Comparison of ENCODE assay signal across 8 mouse cellular contexts in genomic region chr2:170318713-170319532, GRCm38 (mm10).
DNase-seq lines count a peak whose midpoint lies in the region; ATAC-seq and TF ChIP-seq lines count a peak whose summit lies in the region.

No protein-coding gene starts in this region.

- H3K4me2 ChIP-seq in forebrain, embryonic 12.5 days = peak overlapping the region; percentile 72
- H3K4me2 ChIP-seq in heart, postnatal 0 days (ENCODE audit: low read depth, low read length) = peak overlapping the region; percentile 78
- H3K4me2 ChIP-seq in liver, embryonic 15.5 days = peak overlapping the region; percentile 73
- H3K4me2 ChIP-seq in neural tube, embryonic 12.5 days (replicated peaks) = peak overlapping the region; percentile 70

- no peak for TF ChIP-seq POLR2A in brain, embryonic 14.5 days (IDR thresholded peaks at IDR 0.05; ENCODE audit: borderline replicate concordance, extremely low read depth, insufficient read depth, insufficient read length, poor library complexity, severe bottlenecking)
- TF ChIP-seq POLR2A in testis, adult 2 months (IDR thresholded peaks at IDR 0.05; ENCODE audit: control insufficient read depth, low read depth, low read length) = no peak

- no peaks in the 10 kb centered on the region for H3K36me3 ChIP-seq in forebrain, embryonic 12.5 days (replicated peaks)
- H3K36me3 ChIP-seq in heart, postnatal 0 days (replicated peaks; ENCODE audit: control insufficient read depth, insufficient read depth, low read length) = no peaks in the 10 kb centered on the region
- H3K36me3 ChIP-seq in liver, embryonic 15.5 days (replicated peaks) = no peaks in the 10 kb centered on the region
- no peaks in the 10 kb centered on the region for H3K36me3 ChIP-seq in neural tube, embryonic 12.5 days
- H3K36me3 ChIP-seq in testis, adult 2 months (ENCODE audit: control insufficient read depth, insufficient read depth, low read length) = no peaks in the 10 kb centered on the region

- TF ChIP-seq EP300 in heart, postnatal 0 days (IDR thresholded peaks at IDR 0.05; ENCODE audit: low read depth) = no peak

- H3K9me3 ChIP-seq in forebrain, embryonic 12.5 days = no peaks in the 10 kb centered on the region
- H3K9me3 ChIP-seq in heart, postnatal 0 days (replicated peaks; ENCODE audit: control insufficient read depth, low read length) = no peaks in the 10 kb centered on the region
- H3K9me3 ChIP-seq in liver, embryonic 15.5 days (replicated peaks) = no peaks in the 10 kb centered on the region
- H3K9me3 ChIP-seq in neural tube, embryonic 12.5 days = no peaks in the 10 kb centered on the region

- H3K4me1 ChIP-seq in forebrain, embryonic 12.5 days = peaks cover 23% of the 10 kb centered on the region
- peaks cover 13% of the 10 kb centered on the region; the same call in 1 of the 2 replicates for H3K4me1 ChIP-seq in heart, postnatal 0 days (ENCODE audit: control insufficient read depth, insufficient read depth)
- H3K4me1 ChIP-seq in liver, embryonic 15.5 days (replicated peaks) = peaks cover 26% of the 10 kb centered on the region
- H3K4me1 ChIP-seq in neural tube, embryonic 12.5 days = peaks cover 11% of the 10 kb centered on the region
- peaks cover 6% of the 10 kb centered on the region for H3K4me1 ChIP-seq in testis, adult 2 months (ENCODE audit: control insufficient read depth, insufficient read depth, low read length)

- peak; percentile 96 for DNase-seq in CD4-positive helper T cell, adult 2 months (ENCODE audit: low read depth, low spot score)
- DNase-seq in brain, embryonic 14.5 days (ENCODE audit: low read depth) = peak; percentile 99
- DNase-seq in heart, postnatal 0 days (ENCODE audit: low spot score) = peak; percentile 97
- DNase-seq in kidney, postnatal 36 days = peak; percentile 91 to 92

- ATAC-seq in forebrain, embryonic 12.5 days (ENCODE audit: low FRiP score) = peak; percentile 94
- ATAC-seq in heart, postnatal 0 days (ENCODE audit: insufficient read depth, low read depth) = peak; percentile 97
- peak; percentile 80 for ATAC-seq in liver, embryonic 15.5 days (ENCODE audit: insufficient read depth)
- peak; percentile 94 for ATAC-seq in neural tube, embryonic 12.5 days (ENCODE audit: low FRiP score, low read depth)

- H3K4me3 ChIP-seq in forebrain, embryonic 12.5 days (replicated peaks) = peak overlapping the region; percentile 38
- H3K4me3 ChIP-seq in heart, postnatal 0 days (ENCODE audit: low read depth, low read length) = peak overlapping the region; percentile 45
- H3K4me3 ChIP-seq in liver, embryonic 15.5 days (replicated peaks) = peak overlapping the region; percentile 47
- peak overlapping the region; percentile 22 for H3K4me3 ChIP-seq in neural tube, embryonic 12.5 days
- H3K4me3 ChIP-seq in testis, adult 2 months (ENCODE audit: control insufficient read depth, low read depth, low read length) = peak overlapping the region; percentile 52

- peaks cover 8% of the 10 kb centered on the region; the same call in 1 of the 2 replicates for H3K27me3 ChIP-seq in forebrain, embryonic 12.5 days
- no peaks in the 10 kb centered on the region for H3K27me3 ChIP-seq in heart, postnatal 0 days (ENCODE audit: control insufficient read depth, insufficient read depth, low read length)
- H3K27me3 ChIP-seq in liver, embryonic 15.5 days = peaks cover 11% of the 10 kb centered on the region
- no peaks in the 10 kb centered on the region for H3K27me3 ChIP-seq in neural tube, embryonic 12.5 days (replicated peaks)
- no peaks in the 10 kb centered on the region for H3K27me3 ChIP-seq in testis, adult 2 months (ENCODE audit: control insufficient read depth, insufficient read depth, low read length)

- 10% methylated on average over 25 of the region's 25 CpGs for WGBS in forebrain, embryonic 12.5 days
- 10% methylated on average over 25 of the region's 25 CpGs for WGBS in heart, postnatal 0 days
- WGBS in liver, embryonic 15.5 days (ENCODE audit: insufficient replicate concordance) = 10% methylated on average over 25 of the region's 25 CpGs
- 10% methylated on average over 24 of the region's 25 CpGs for WGBS in neural tube, embryonic 12.5 days

- H3K9ac ChIP-seq in forebrain, embryonic 12.5 days = peak overlapping the region; percentile 36; the same call in 1 of the 2 replicates
- no peak overlapping the region for H3K9ac ChIP-seq in heart, postnatal 0 days (replicated peaks; ENCODE audit: low read depth, low read length)
- H3K9ac ChIP-seq in liver, embryonic 15.5 days = no peak overlapping the region
- H3K9ac ChIP-seq in neural tube, embryonic 12.5 days = 0 out of 2 replicates have a peak overlapping the region, but pooled peaks have one; percentile 8

- TF ChIP-seq CTCF in brain, embryonic 14.5 days (IDR thresholded peaks at IDR 0.05; ENCODE audit: borderline replicate concordance, extremely low read depth, insufficient read depth, insufficient read length) = peak; percentile 73
- peak; percentile 90 for TF ChIP-seq CTCF in heart, postnatal 0 days (IDR thresholded peaks at IDR 0.05; ENCODE audit: low read depth)
- peak; percentile 40; the same call in 1 of the 2 replicates for TF ChIP-seq CTCF in testis, adult 2 months (IDR thresholded peaks at IDR 0.05; ENCODE audit: control insufficient read depth, insufficient read depth, insufficient replicate concordance, low read depth, low read length)

- H3K27ac ChIP-seq in forebrain, embryonic 12.5 days = peak overlapping the region; percentile 69
- H3K27ac ChIP-seq in heart, postnatal 0 days (ENCODE audit: low read depth) = peak overlapping the region; percentile 64
- 0 out of 2 replicates have a peak overlapping the region, but pooled peaks have one; percentile 14 for H3K27ac ChIP-seq in liver, embryonic 15.5 days (replicated peaks)
- H3K27ac ChIP-seq in neural tube, embryonic 12.5 days = peak overlapping the region; percentile 50
- no peak overlapping the region for H3K27ac ChIP-seq in testis, adult 2 months (ENCODE audit: control insufficient read depth, insufficient read depth, low read depth, low read length)

Comparison
In these comparisons a context has a peak if more than half of its experiments do, and no peak if none do; other contexts are left out.
1. CTCF ChIP-seq: peak in every context shown above with its lines; median percentile 90 in heart, postnatal 0 days; 73 in brain, embryonic 14.5 days; 40 in testis, adult 2 months.
2. H3K9ac ChIP-seq: peak in forebrain, embryonic 12.5 days (single experiment) and neural tube, embryonic 12.5 days (single experiment); none in heart, postnatal 0 days (single experiment) and liver, embryonic 15.5 days (single experiment).
3. Peak in every context shown above with its lines, with median percentiles within 50 percentile points of each other: DNase-seq, ATAC-seq, H3K4me2 ChIP-seq and H3K4me3 ChIP-seq.